Mouse (Mus musculus) cerebellum, adult 2 months (tissue): ENCODE data around the gene Plb1.

ENCODE experiments used
- CTCF ChIP-seq: fragments of 200-500 bp; IDR thresholded peaks from 2 replicates; pipeline ENCODE4 v1.5.1; 2011; ENCODE audit warnings: low read depth, mild to moderate bottlenecking, control low read depth, low read length, moderate library complexity, borderline replicate concordance; ENCODE audit not compliant: insufficient read depth
- POLR2A ChIP-seq: fragments of 200-500 bp; IDR thresholded peaks from 2 replicates; pipeline ENCODE4 v1.6.1; 2011; ENCODE audit warnings: low read length, control low read depth, borderline replicate concordance; ENCODE audit not compliant: insufficient read depth

- TF ChIP-seq CTCF: no peak
- TF ChIP-seq POLR2A: no peak
Observed at GRCm38 (mm10) chr5:32410954-32411688, 178.6 kb downstream of the Plb1 start.
